Mouse (Mus musculus) kidney, postnatal 14 days (tissue): ENCODE measurements around the gene Clns1a.

Experiments
- DNase-seq: peaks from one replicate; pipeline ENCODE4 v3.0.0; 2022; ENCODE audit warnings: mixed read lengths

The Clns1a gene

GRCm38 (mm10) chr7:97696506-97697254 is at the start of gene Clns1a:
Clns1a (plus strand) TSS chr7:97696634.
- peak; percentile 93 for DNase-seq

- DNase-seq: no peak
These were observed 48.8 kb upstream of the Clns1a start for GRCm38 (mm10) chr7:97647656-97648055.

- no peak for DNase-seq
These were observed 45.7 kb upstream of the Clns1a start for GRCm38 (mm10) chr7:97650729-97651128.

- DNase-seq: no peak
These were observed 40.3 kb upstream of the Clns1a start for GRCm38 (mm10) chr7:97656144-97656543.

GRCm38 (mm10) chr7:97661634-97662033 is 34.8 kb upstream of the Clns1a start:
- DNase-seq: no peak

- DNase-seq: no peak
These were observed 17.2 kb upstream of the Clns1a start for GRCm38 (mm10) chr7:97679239-97679638.

- no peak for DNase-seq
These were observed 8.6 kb upstream of the Clns1a start for GRCm38 (mm10) chr7:97687831-97688230.

- DNase-seq: no peak
These were observed 993 bp upstream of the Clns1a start for GRCm38 (mm10) chr7:97695441-97695840.

GRCm38 (mm10) chr7:97696133-97696505 is 315 bp upstream of the Clns1a start:
- no peak for DNase-seq

- DNase-seq: no peak
These were observed 3.7 kb downstream of the Clns1a start for GRCm38 (mm10) chr7:97700173-97700572.

GRCm38 (mm10) chr7:97701106-97701505 is 4.7 kb downstream of the Clns1a start:
- DNase-seq: no peak

GRCm38 (mm10) chr7:97707123-97707522 is 10.7 kb downstream of the Clns1a start:
- DNase-seq: peak; percentile 9

- no peak for DNase-seq
These were observed 11.4 kb downstream of the Clns1a start for GRCm38 (mm10) chr7:97707809-97708208.

GRCm38 (mm10) chr7:97709204-97709603 is 12.8 kb downstream of the Clns1a start:
- DNase-seq: no peak

- DNase-seq: no peak
These were observed 18.2 kb downstream of the Clns1a start for GRCm38 (mm10) chr7:97714651-97715050.

GRCm38 (mm10) chr7:97717326-97717725 is 20.9 kb downstream of the Clns1a start:
- DNase-seq: no peak

GRCm38 (mm10) chr7:97719078-97719477 is 22.6 kb downstream of the Clns1a start:
- DNase-seq: no peak

- no peak for DNase-seq
These were observed 23.7 kb downstream of the Clns1a start for GRCm38 (mm10) chr7:97720109-97720508.

GRCm38 (mm10) chr7:97722278-97722918 is 26.0 kb downstream of the Clns1a start:
- DNase-seq: no peak

- no peak for DNase-seq
These were observed 27.5 kb downstream of the Clns1a start for GRCm38 (mm10) chr7:97723646-97724538.

GRCm38 (mm10) chr7:97725401-97725800 is 29.0 kb downstream of the Clns1a start:
- no peak for DNase-seq

- no peak for DNase-seq
These were observed 29.6 kb downstream of the Clns1a start for GRCm38 (mm10) chr7:97726080-97726479.

- DNase-seq: no peak
These were observed 30.3 kb downstream of the Clns1a start for GRCm38 (mm10) chr7:97726778-97727177.
